Mouse (Mus musculus): ENCODE data around the gene Rfxank.

Rfxank gene

GRCm38 (mm10) chr8:70139026-70139857, at the start of gene Rfxank, which contains the start of the genes Borcs8 and Mef2b:
Gene Rfxank (minus strand): TSS chr8:70139154.
Gene Borcs8 (plus strand): TSS chr8:70139499.
Gene Mef2b (plus strand): TSS chr8:70139711.
- DNase-seq, result peak; percentile 99

- DNase-seq, result no peak
Measured at GRCm38 (mm10) chr8:70188707-70189106, 49.8 kb upstream of the Rfxank start.

GRCm38 (mm10) chr8:70183194-70183593, 44.2 kb upstream of the Rfxank start:
- no peak for DNase-seq

- DNase-seq, result no peak
Measured at GRCm38 (mm10) chr8:70181903-70182252, 42.9 kb upstream of the Rfxank start.

- no peak for DNase-seq
Measured at GRCm38 (mm10) chr8:70181212-70181902, 42.4 kb upstream of the Rfxank start.

- no peak for DNase-seq
Measured at GRCm38 (mm10) chr8:70179082-70179481, 40.1 kb upstream of the Rfxank start.

GRCm38 (mm10) chr8:70178231-70178630, 39.3 kb upstream of the Rfxank start:
- DNase-seq, result no peak

GRCm38 (mm10) chr8:70174079-70174478, 35.1 kb upstream of the Rfxank start:
- DNase-seq, result no peak

GRCm38 (mm10) chr8:70173320-70173719, 34.4 kb upstream of the Rfxank start:
- no peak for DNase-seq

- peak; percentile 95 for DNase-seq
Measured at GRCm38 (mm10) chr8:70172043-70172681, 33.2 kb upstream of the Rfxank start, which contains the start of gene Tmem161a. Gene Tmem161a (plus strand): TSS chr8:70172356.

GRCm38 (mm10) chr8:70171240-70171639, 32.3 kb upstream of the Rfxank start:
- no peak for DNase-seq

GRCm38 (mm10) chr8:70170748-70171147, 31.8 kb upstream of the Rfxank start:
- DNase-seq, result no peak

- no peak for DNase-seq
Measured at GRCm38 (mm10) chr8:70170116-70170515, 31.2 kb upstream of the Rfxank start.

GRCm38 (mm10) chr8:70166504-70167110, 27.7 kb upstream of the Rfxank start:
- DNase-seq, result no peak

GRCm38 (mm10) chr8:70163316-70163715, 24.4 kb upstream of the Rfxank start:
- DNase-seq, result no peak

- no peak for DNase-seq
Measured at GRCm38 (mm10) chr8:70160015-70160414, 21.1 kb upstream of the Rfxank start.

GRCm38 (mm10) chr8:70159211-70159610, 20.3 kb upstream of the Rfxank start:
- DNase-seq, result no peak

GRCm38 (mm10) chr8:70158069-70158853, 19.3 kb upstream of the Rfxank start:
- peak; percentile 54 for DNase-seq

- no peak for DNase-seq
Measured at GRCm38 (mm10) chr8:70157240-70157800, 18.4 kb upstream of the Rfxank start.

- DNase-seq, result no peak
Measured at GRCm38 (mm10) chr8:70152537-70153257, 13.7 kb upstream of the Rfxank start.

GRCm38 (mm10) chr8:70150158-70150557, 11.2 kb upstream of the Rfxank start:
- no peak for DNase-seq

Measured in layer of hippocampus, adult 9-11 months (tissue).